Mouse (Mus musculus) frontal cortex, postnatal 36 days (tissue): Measurements from ENCODE around the gene Cd69.

ENCODE experiments used
- DNase-seq, 2 experiments: peaks; one replicate each; pipeline ENCODE4 v3.0.0; 2022; ENCODE audit warnings: low spot score in 2 of 2

Gene Cd69

GRCm38 (mm10) chr6:129275220-129275619 is at the start of gene Cd69:
Cd69 (minus strand) TSS chr6:129275436.
- no peak for DNase-seq

GRCm38 (mm10) chr6:129319331-129319730 is 44.1 kb upstream of the Cd69 start:
- DNase-seq = no peak

- DNase-seq = no peak
Observed at GRCm38 (mm10) chr6:129318395-129318794, 43.2 kb upstream of the Cd69 start.

GRCm38 (mm10) chr6:129316463-129316862 is 41.2 kb upstream of the Cd69 start:
- no peak for DNase-seq

- DNase-seq = no peak
Observed at GRCm38 (mm10) chr6:129315698-129316097, 40.5 kb upstream of the Cd69 start.

- DNase-seq = no peak
Observed at GRCm38 (mm10) chr6:129314655-129315168, 39.5 kb upstream of the Cd69 start.

GRCm38 (mm10) chr6:129312499-129312898 is 37.3 kb upstream of the Cd69 start:
- DNase-seq = no peak

- DNase-seq = no peak
Observed at GRCm38 (mm10) chr6:129304180-129304579, 28.9 kb upstream of the Cd69 start.

GRCm38 (mm10) chr6:129288708-129289107 is 13.5 kb upstream of the Cd69 start:
- DNase-seq = no peak

GRCm38 (mm10) chr6:129284384-129285104 is 9.3 kb upstream of the Cd69 start:
- no peak for DNase-seq

GRCm38 (mm10) chr6:129283271-129283670 is 8.0 kb upstream of the Cd69 start:
- DNase-seq = no peak

- DNase-seq = no peak
Observed at GRCm38 (mm10) chr6:129276483-129276882, 1.2 kb upstream of the Cd69 start.

- no peak for DNase-seq
Observed at GRCm38 (mm10) chr6:129275624-129276203, 478 bp upstream of the Cd69 start.

- DNase-seq = no peak
Observed at GRCm38 (mm10) chr6:129274476-129274875, 760 bp downstream of the Cd69 start.

GRCm38 (mm10) chr6:129273662-129274061 is 1.6 kb downstream of the Cd69 start:
- no peak for DNase-seq

GRCm38 (mm10) chr6:129266438-129267022 is 8.7 kb downstream of the Cd69 start:
- DNase-seq = no peak

- DNase-seq = no peak
Observed at GRCm38 (mm10) chr6:129265821-129266220, 9.4 kb downstream of the Cd69 start.

GRCm38 (mm10) chr6:129260940-129261339 is 14.3 kb downstream of the Cd69 start:
- no peak for DNase-seq

GRCm38 (mm10) chr6:129260034-129260433 is 15.2 kb downstream of the Cd69 start:
- no peak for DNase-seq

- no peak for DNase-seq
Observed at GRCm38 (mm10) chr6:129256018-129256417, 19.2 kb downstream of the Cd69 start.

- DNase-seq = peak in 1 of 2 experiments; percentile 16
Observed at GRCm38 (mm10) chr6:129254949-129255602, 20.2 kb downstream of the Cd69 start.

GRCm38 (mm10) chr6:129254314-129254713 is 20.9 kb downstream of the Cd69 start:
- no peak for DNase-seq
